ENCODE assay signal across 18 mouse cellular contexts in genomic region chr16:73784296-73785073, GRCm38 (mm10).
DNase-seq lines count a peak whose midpoint lies in the region; ATAC-seq and TF ChIP-seq lines count a peak whose summit lies in the region.
"Had no signal": no experiment of that assay in that cellular context is flagged by ENCODE, and none has a peak within 500 bp of the region (broad histone marks: within the 10 kb centered on the region; RNA-seq: fewer than 3 reads in every experiment).

No protein-coding gene starts in this region.

- H3K9me3 ChIP-seq in lung, embryonic 14.5 days (ENCODE audit: low read depth, low read length) = no peaks in the 10 kb centered on the region
- H3K9me3 ChIP-seq: intestine, embryonic 15.5 days; lung, embryonic 15.5 days had no signal

- no peak; the same call in 1 of the 2 replicates for ATAC-seq in lung, embryonic 14.5 days (ENCODE audit: insufficient read depth)
- ATAC-seq: CD4-positive, CD25-positive, alpha-beta regulatory T cell, adult 4 months; intestine, embryonic 15.5 days had no signal

- H3K36me3 ChIP-seq in lung, embryonic 14.5 days (ENCODE audit: insufficient read depth) = no peaks in the 10 kb centered on the region
- H3K36me3 ChIP-seq: intestine, embryonic 15.5 days; lung, embryonic 15.5 days had no signal

- H3K9ac ChIP-seq in lung, embryonic 14.5 days = no peak overlapping the region
- H3K9ac ChIP-seq: intestine, embryonic 15.5 days; lung, embryonic 15.5 days had no signal

- H3K4me1 ChIP-seq in lung, embryonic 14.5 days (ENCODE audit: insufficient read depth) = peaks cover 4% of the 10 kb centered on the region; the same call in 1 of the 2 replicates
- no peaks in the 10 kb centered on the region; the same call in 1 of the 2 replicates for H3K4me1 ChIP-seq in embryonic fibroblast, embryonic 13.5 days (ENCODE audit: control insufficient read depth, insufficient read depth, low read length)
- H3K4me1 ChIP-seq: intestine, embryonic 15.5 days; lung, embryonic 15.5 days had no signal

- H3K4me2 ChIP-seq in lung, embryonic 14.5 days = no peak overlapping the region
- H3K4me2 ChIP-seq: intestine, embryonic 15.5 days; liver, embryonic 11.5 days; lung, embryonic 15.5 days had no signal

- WGBS in lung, embryonic 14.5 days = 65% methylated on average over 10 of the region's 10 CpGs

- DNase-seq in lung, embryonic 14.5 days = peak; percentile 31
- no peak for DNase-seq in lung, postnatal 10 days
- peak; percentile 74 for DNase-seq in brain, embryonic 14.5 days (ENCODE audit: low read depth)
- no peak for DNase-seq in left cerebral cortex, adult 2 months (ENCODE audit: extremely low spot score in 1 of 2, low spot score in 2 of 2)
- DNase-seq in cerebellum, adult 9-10 months = no peak
- no peak for DNase-seq in adrenal gland, adult 2 months
- DNase-seq: adrenal gland, adult 8-10 months; cerebellum, postnatal 10 days; gastrocnemius, postnatal 10 days; heart, postnatal 10 days; kidney, postnatal 10 days; thymus, postnatal 25 days had no signal

- no peaks in the 10 kb centered on the region for H3K27me3 ChIP-seq in lung, embryonic 14.5 days (ENCODE audit: insufficient read depth, low read length)
- H3K27me3 ChIP-seq: intestine, embryonic 15.5 days; lung, embryonic 15.5 days had no signal

- no peak for TF ChIP-seq POLR2A in brain, embryonic 14.5 days (IDR thresholded peaks at IDR 0.05; ENCODE audit: borderline replicate concordance, extremely low read depth, insufficient read depth, insufficient read length, poor library complexity, severe bottlenecking)
- no peak for TF ChIP-seq POLR2A in embryonic fibroblast, embryonic 13.5 days (IDR thresholded peaks at IDR 0.05; ENCODE audit: low read depth, low read length)

- TF ChIP-seq CTCF in lung, embryonic 14.5 days (IDR thresholded peaks at IDR 0.05; ENCODE audit: low read depth) = no peak
- no peak for TF ChIP-seq CTCF in brain, embryonic 14.5 days (IDR thresholded peaks at IDR 0.05; ENCODE audit: borderline replicate concordance, extremely low read depth, insufficient read depth, insufficient read length)
- no peak for TF ChIP-seq CTCF in embryonic fibroblast, embryonic 13.5 days (IDR thresholded peaks at IDR 0.05; ENCODE audit: borderline replicate concordance, insufficient read depth, low read length)
- TF ChIP-seq CTCF in left cerebral cortex, adult 2 months (IDR thresholded peaks at IDR 0.05) = no peak

- H3K4me3 ChIP-seq in lung, embryonic 14.5 days (ENCODE audit: low read depth, low read length) = no peak overlapping the region
- no peak overlapping the region for H3K4me3 ChIP-seq in embryonic fibroblast, embryonic 13.5 days (ENCODE audit: insufficient read depth, low read length)
- no peak overlapping the region for H3K4me3 ChIP-seq in left cerebral cortex, adult 2 months
- H3K4me3 ChIP-seq: erythroblast, embryonic 14.5 days; intestine, embryonic 15.5 days; lung, embryonic 15.5 days had no signal

- intact Hi-C loops in left cerebral cortex, adult 2 months (cut with DNase I) = loop anchor here (10.0 kb wide), 1 partner anchor 630 kb away; the partner anchor contains the start of gene Robo2

- no peak overlapping the region for H3K27ac ChIP-seq in lung, embryonic 14.5 days (ENCODE audit: low read depth)
- peak overlapping the region; percentile 61; the same call in 1 of the 2 replicates for H3K27ac ChIP-seq in embryonic fibroblast, embryonic 13.5 days (ENCODE audit: insufficient read depth, low read length)
- peak overlapping the region; percentile 46 for H3K27ac ChIP-seq in left cerebral cortex, adult 2 months
- H3K27ac ChIP-seq: intestine, embryonic 15.5 days; lung, embryonic 15.5 days had no signal

Comparison
In these comparisons a context has a peak if more than half of its experiments do, and no peak if none do; other contexts are left out.
1. DNase-seq: peak in lung, embryonic 14.5 days (single experiment) and brain, embryonic 14.5 days (single experiment); none in lung, postnatal 10 days (single experiment), left cerebral cortex, adult 2 months (0 of 2), cerebellum, adult 9-10 months (single experiment) and adrenal gland, adult 2 months (single experiment).